Mouse (Mus musculus) intestine, embryonic 14.5 days (tissue): ENCODE data around the gene Asf1a. TPM values are rescaled to one million over a fixed set of nuclear protein-coding genes. Genes with fewer than 3 reads are reported as not detected.

ENCODE experiments used
- ATAC-seq: fragments of 200-750 bp; cut with Nextera tagmentation; replicated peaks from 2 replicates; pipeline ENCODE4 v1.8.0; 2017; ENCODE audit warnings: low read depth, moderate number of reproducible peaks, moderate TSS enrichment, moderate library complexity; ENCODE audit not compliant: low FRiP score, low TSS enrichment
- DNase-seq: peaks from one replicate; pipeline ENCODE4 v3.0.0-alpha.2; 2018; ENCODE audit warnings: low spot score
- H3K27ac ChIP-seq: fragments of 300-500 bp; sonication (generic); 2 replicates; pipeline ENCODE4 v1.5.1; 2014; ENCODE audit warnings: low read depth, mild to moderate bottlenecking, control low read depth
- H3K27me3 ChIP-seq: fragments of 300-500 bp; sonication (generic); replicated peaks from 2 replicates; pipeline ENCODE4 v1.6.1; 2014; ENCODE audit warnings: low read length, control low read depth; ENCODE audit not compliant: control insufficient read depth, insufficient read depth
- H3K36me3 ChIP-seq: fragments of 300-500 bp; sonication (generic); 2 replicates; pipeline ENCODE4 v1.6.1; 2014; ENCODE audit warnings: low read length, control low read depth; ENCODE audit not compliant: control insufficient read depth, insufficient read depth
- H3K4me1 ChIP-seq: fragments of 300-500 bp; sonication (generic); replicated peaks from 2 replicates; pipeline ENCODE4 v1.6.1; 2014; ENCODE audit warnings: low read length, control low read depth, mixed read lengths; ENCODE audit not compliant: control insufficient read depth, insufficient read depth
- H3K4me2 ChIP-seq: fragments of 300-500 bp; sonication (generic); 2 replicates; pipeline ENCODE4 v1.6.1; 2014; ENCODE audit warnings: low read length
- H3K4me3 ChIP-seq: fragments of 300-500 bp; sonication (generic); 2 replicates; pipeline ENCODE4 v1.5.1; 2014; ENCODE audit warnings: low read depth, low read length, control low read depth, mixed read lengths
- H3K9ac ChIP-seq: fragments of 300-500 bp; sonication (generic); 2 replicates; pipeline ENCODE4 v1.6.1; 2014; ENCODE audit warnings: mild to moderate bottlenecking, low read length
- H3K9me3 ChIP-seq: fragments of 300-500 bp; sonication (generic); 2 replicates; pipeline ENCODE4 v1.6.1; 2016; ENCODE audit warnings: low read length, control low read depth; ENCODE audit not compliant: control insufficient read depth
- WGBS: fragments of 180-500 bp; shearing (Covaris S2); extraction: QIAGEN DNeasy Blood & Tissue Kit; methylation state at CpG from one replicate; pipeline ENCODE4 v1.1.7; 2014; 5-methylcytosine and 5-hydroxymethylcytosine counted together
- polyA plus RNA-seq: library from polyadenylated mRNA; unstranded; fragments of >200 nt; fragmentation: Nextera tagmentation; extraction: Ambion mirVana; gene quantifications from 2 replicates; pipeline ENCODE4 v1.2.1, GENCODE M21; 2014

Gene Asf1a
- polyA plus RNA-seq, 1 experiment from 2014 or later: 104 TPM

DNA sequence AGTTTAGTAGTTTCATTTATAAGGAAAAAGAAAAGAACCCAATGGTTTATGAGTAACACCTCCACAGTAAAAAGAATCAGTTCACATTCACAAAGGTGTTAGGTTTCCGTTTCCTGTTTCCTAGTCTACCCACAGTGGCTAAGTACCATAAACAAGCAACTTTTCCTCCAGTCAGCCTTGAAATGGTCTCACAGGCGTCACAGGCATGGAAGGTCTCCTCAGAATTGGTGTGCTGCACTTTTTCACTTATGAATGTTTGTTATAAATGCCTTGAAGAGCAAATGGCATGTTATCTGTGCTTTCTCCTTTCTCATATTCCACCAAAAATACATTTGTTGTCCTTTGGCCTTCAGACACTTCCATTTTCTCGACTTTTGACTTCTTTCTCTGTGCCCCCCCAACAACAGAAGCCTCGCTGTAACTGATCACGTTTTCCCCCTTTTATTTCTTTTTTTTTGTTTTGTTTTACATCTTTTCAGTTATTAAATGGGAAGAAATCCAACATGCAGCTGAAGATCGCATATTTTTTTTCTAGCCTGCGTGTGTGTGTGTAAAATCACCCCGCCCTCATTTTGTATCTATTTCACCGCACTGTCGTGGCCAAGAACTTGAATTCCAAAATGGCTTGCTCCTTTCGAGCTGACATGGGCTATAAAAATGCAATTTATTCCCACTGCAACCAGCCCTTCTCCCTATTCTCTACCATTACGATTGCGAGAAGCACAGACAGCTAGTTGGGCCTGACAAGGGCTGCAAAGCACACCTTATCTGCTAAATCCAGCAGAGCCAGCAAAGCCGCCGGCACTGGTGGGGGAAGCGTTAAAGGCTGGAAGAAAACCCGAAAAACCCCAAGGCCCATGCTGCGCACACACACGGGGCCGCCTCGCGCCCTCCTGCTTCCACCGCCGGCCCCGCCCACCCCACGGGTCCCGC is 547 bp upstream of the Asf1a start:
- H3K36me3 ChIP-seq: no peaks in the 10 kb centered on the region; the same call in 1 of the 2 replicates
- no peaks in the 10 kb centered on the region for H3K27me3 ChIP-seq
- H3K4me1 ChIP-seq: peaks cover 24% of the 10 kb centered on the region
- DNase-seq (peak; percentile 88), ATAC-seq (peak; percentile 94)
- peak overlapping the region; percentile 62 for H3K9ac ChIP-seq
- peak overlapping the region; percentile 92 for H3K4me3 ChIP-seq
- 6% methylated on average over 25 of the region's 27 CpGs for WGBS
- peak overlapping the region; percentile 66 for H3K4me2 ChIP-seq
- no peaks in the 10 kb centered on the region for H3K9me3 ChIP-seq
- H3K27ac ChIP-seq: peak overlapping the region; percentile 99

GRCm38 (mm10) chr10:53597121-53597881 is 744 bp downstream of the Asf1a start:
- under 1% methylated on average over 79 of the region's 99 CpGs for WGBS
- Histone ChIP-seq H3K4me1 (peaks cover 24% of the 10 kb centered on the region), H3K27me3 (no peaks in the 10 kb centered on the region), H3K36me3 (peaks cover 10% of the 10 kb centered on the region), H3K4me2 (peak overlapping the region; percentile 61), H3K9me3 (no peaks in the 10 kb centered on the region), H3K9ac (peak overlapping the region; percentile 97), H3K27ac (peak overlapping the region; percentile 99), H3K4me3 (peak overlapping the region; percentile 92)
- ATAC-seq: peak; percentile 40
- DNase-seq: peak; percentile 87

- no peaks in the 10 kb centered on the region for H3K9me3 ChIP-seq
- 0 out of 2 replicates have a peak overlapping the region, but pooled peaks have one; percentile 29 for H3K9ac ChIP-seq
- DNase-seq (no peak), ATAC-seq (no peak)
- H3K4me2 ChIP-seq: peak overlapping the region; percentile 61
- 57% methylated on average over 5 of the region's 5 CpGs for WGBS
- H3K36me3 ChIP-seq: peaks cover 25% of the 10 kb centered on the region
- H3K27ac ChIP-seq: no peak overlapping the region
- no peaks in the 10 kb centered on the region for H3K27me3 ChIP-seq
- peak overlapping the region; percentile 92 for H3K4me3 ChIP-seq
- H3K4me1 ChIP-seq: peaks cover 24% of the 10 kb centered on the region
Measured at GRCm38 (mm10) chr10:53598821-53599220, 2.3 kb downstream of the Asf1a start.

DNA sequence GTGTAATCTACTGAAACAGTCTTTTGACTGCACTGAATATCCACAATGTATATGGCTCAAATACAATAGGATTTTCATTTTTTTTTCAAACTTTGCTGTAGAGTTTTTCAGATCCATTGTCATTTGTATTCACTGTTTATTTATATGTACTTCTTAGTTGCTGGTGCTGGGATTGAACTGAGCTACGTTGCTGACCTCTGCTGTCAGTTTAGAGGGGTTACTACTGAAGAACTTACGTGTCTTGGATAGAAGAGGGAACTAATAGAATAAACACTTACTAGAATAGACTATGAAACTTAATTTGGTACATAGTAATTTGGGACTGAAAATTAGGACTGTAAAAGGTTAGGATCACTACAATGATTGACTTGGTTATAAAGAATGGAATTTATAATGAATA is 8.8 kb downstream of the Asf1a start:
- H3K4me3 ChIP-seq: no peak overlapping the region
- peaks cover 81% of the 10 kb centered on the region for H3K36me3 ChIP-seq
- no peak overlapping the region for H3K4me2 ChIP-seq
- no peaks in the 10 kb centered on the region for H3K9me3 ChIP-seq
- DNase-seq (no peak), ATAC-seq (no peak)
- H3K27ac ChIP-seq: no peak overlapping the region
- H3K4me1 ChIP-seq: no peaks in the 10 kb centered on the region
- WGBS: 53% methylated on average over 2 of the region's 2 CpGs
- no peaks in the 10 kb centered on the region for H3K27me3 ChIP-seq
- no peak overlapping the region for H3K9ac ChIP-seq

GRCm38 (mm10) chr10:53608274-53608673 is 11.7 kb downstream of the Asf1a start:
- WGBS: 46% methylated on average over 2 of the region's 2 CpGs
- ATAC-seq (no peak), DNase-seq (no peak)
- Histone ChIP-seq H3K9ac (no peak overlapping the region), H3K4me1 (no peaks in the 10 kb centered on the region), H3K4me2 (no peak overlapping the region), H3K27ac (no peak overlapping the region), H3K36me3 (peaks cover 80% of the 10 kb centered on the region), H3K27me3 (no peaks in the 10 kb centered on the region), H3K4me3 (no peak overlapping the region), H3K9me3 (no peaks in the 10 kb centered on the region)

- DNase-seq (no peak), ATAC-seq (no peak)
- Histone ChIP-seq H3K9ac (no peak overlapping the region), H3K9me3 (no peaks in the 10 kb centered on the region), H3K4me2 (no peak overlapping the region), H3K36me3 (peaks cover 67% of the 10 kb centered on the region), H3K27me3 (no peaks in the 10 kb centered on the region), H3K4me3 (no peak overlapping the region), H3K4me1 (no peaks in the 10 kb centered on the region), H3K27ac (no peak overlapping the region)
- 76% methylated on average over 1 of the region's 1 CpGs for WGBS
Measured at GRCm38 (mm10) chr10:53612172-53612571, 15.6 kb downstream of the Asf1a start.

GRCm38 (mm10) chr10:53613955-53614354 is 17.4 kb downstream of the Asf1a start:
- Histone ChIP-seq H3K36me3 (peaks cover 58% of the 10 kb centered on the region), H3K27ac (no peak overlapping the region)

DNA sequence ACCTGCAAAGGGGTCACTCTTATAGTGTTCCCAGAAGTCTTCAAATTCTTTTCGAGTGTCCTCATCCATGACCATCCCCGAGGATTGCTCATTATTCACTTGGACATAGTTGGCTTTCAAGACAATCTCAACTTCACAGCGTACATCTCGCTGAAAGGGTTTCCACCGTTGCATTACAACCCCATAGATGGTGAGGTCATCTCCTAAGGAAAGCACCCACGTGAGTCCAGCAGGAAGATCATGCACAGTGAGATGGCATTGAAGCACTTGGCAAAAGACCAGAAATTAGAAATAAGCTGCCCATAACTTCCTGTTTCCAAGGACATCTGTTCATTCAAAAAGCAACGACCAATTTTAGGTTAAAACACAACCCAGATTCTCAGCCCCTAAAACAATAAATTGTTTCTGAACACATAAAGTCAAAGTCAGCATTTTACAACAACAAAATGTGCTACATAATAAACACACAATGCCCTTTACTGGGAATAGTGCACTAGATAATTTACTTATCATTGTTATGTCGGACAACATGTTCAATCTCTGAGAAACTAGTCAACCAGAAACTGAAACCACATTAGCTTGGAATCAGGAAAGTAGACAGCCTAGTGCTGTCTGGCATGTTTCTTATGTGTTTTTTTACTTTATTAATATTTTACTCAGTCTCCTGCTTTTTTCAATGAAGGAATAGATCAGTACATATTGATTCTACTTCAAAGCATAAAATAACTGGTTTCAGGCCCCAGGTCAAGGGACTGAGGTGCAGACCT is 19.5 kb downstream of the Asf1a start:
- Histone ChIP-seq H3K4me2 (no peak overlapping the region), H3K4me1 (no peaks in the 10 kb centered on the region), H3K27ac (no peak overlapping the region), H3K36me3 (peaks cover 59% of the 10 kb centered on the region), H3K27me3 (no peaks in the 10 kb centered on the region), H3K9ac (no peak overlapping the region), H3K4me3 (no peak overlapping the region), H3K9me3 (no peaks in the 10 kb centered on the region)
- ATAC-seq: no peak
- no peak for DNase-seq
- 82% methylated on average over 8 of the region's 8 CpGs for WGBS

More at GRCm38 (mm10) chr10:53613955-53614354, 17.4 kb downstream of the Asf1a start:
- Histone ChIP-seq H3K4me3 (no peak overlapping the region), H3K27me3 (no peaks in the 10 kb centered on the region), H3K4me1 (no peaks in the 10 kb centered on the region), H3K9me3 (no peaks in the 10 kb centered on the region), H3K9ac (no peak overlapping the region), H3K4me2 (no peak overlapping the region)
- ATAC-seq: no peak
- WGBS: 76% methylated on average over 1 of the region's 1 CpGs
- no peak for DNase-seq
